Mouse (Mus musculus) E14TG2a.4 (cell line): ENCODE results near the gene Slc43a2.

ENCODE experiments used
- CTCF ChIP-seq: conservative IDR thresholded peaks from 2 replicates; pipeline ENCODE4 v1.5.1; 2014; ENCODE audit warnings: low read length
- NANOG ChIP-seq: IDR thresholded peaks from 2 replicates; pipeline ENCODE4 v1.6.1; 2014; ENCODE audit warnings: borderline replicate concordance, low read length, mixed read lengths
- POU5F1 ChIP-seq: IDR thresholded peaks from 2 replicates; pipeline ENCODE4 v1.6.1; 2014; ENCODE audit warnings: low read length, borderline replicate concordance

GRCm38 (mm10) chr11:75519834-75520633 is 11.5 kb upstream of the Slc43a2 start:
- TF ChIP-seq CTCF (no peak), POU5F1 (no peak), NANOG (no peak)
